Mouse (Mus musculus) ES-E14 (cell line): Measurements from ENCODE around the gene 1810046K07Rik. TPM values are rescaled to one million over a fixed set of nuclear protein-coding genes. Genes with fewer than 3 reads are reported as not detected.
A peak's percentile ranks its signal among the peaks of the same experiment; 100 is the strongest.

Source experiments
- DNase-seq: peaks from one replicate; pipeline ENCODE4 v3.0.0-alpha.2; 2013; ENCODE audit warnings: low read depth, low spot score
- H3K27ac ChIP-seq: 2 replicates; pipeline ENCODE4 v1.5.1; 2012; ENCODE audit warnings: low read depth, mild to moderate bottlenecking, low read length, moderate library complexity, mixed read lengths; ENCODE audit not compliant: poor library complexity, insufficient read depth, severe bottlenecking
- H3K36me3 ChIP-seq: 2 replicates; pipeline ENCODE4 v1.6.1; 2012; ENCODE audit warnings: mild to moderate bottlenecking, low read length, moderate library complexity, mixed read lengths; ENCODE audit not compliant: control insufficient read depth, poor library complexity, insufficient read depth, severe bottlenecking
- H3K4me1 ChIP-seq, 2 experiments: fragments of 150-350 bp in 1 of 2; sonication (generic) in 1 of 2; 2 replicates each; pipeline ENCODE4 v1.6.1; 2012; ENCODE audit warnings: low read length in 2 of 2, mild to moderate bottlenecking in 1 of 2, mixed read lengths in 1 of 2; ENCODE audit not compliant: control insufficient read depth in 2 of 2, insufficient read depth in 2 of 2, poor library complexity in 1 of 2
- H3K4me3 ChIP-seq, 2 experiments: fragments of 150-350 bp in 1 of 2; sonication (generic) in 1 of 2; 2 replicates each; pipeline ENCODE4 v1.5.1; 2012; ENCODE audit warnings: low read length in 2 of 2, low read depth in 1 of 2, mild to moderate bottlenecking in 1 of 2, mixed read lengths in 1 of 2; ENCODE audit not compliant: insufficient read depth in 1 of 2, poor library complexity in 1 of 2, severe bottlenecking in 1 of 2
- H3K9ac ChIP-seq: 2 replicates; pipeline ENCODE4 v1.6.1; 2012; ENCODE audit warnings: low read depth, mild to moderate bottlenecking, low read length, mixed read lengths; ENCODE audit not compliant: poor library complexity, insufficient read depth, severe bottlenecking
- H3K9me3 ChIP-seq: fragments of 150-350 bp; sonication (generic); 2 replicates; pipeline ENCODE4 v1.6.1; 2012; ENCODE audit warnings: low read depth, mild to moderate bottlenecking, low read length; ENCODE audit not compliant: control insufficient read depth, insufficient read depth
- CHD2 ChIP-seq: IDR thresholded peaks from 2 replicates; pipeline ENCODE4 v1.6.1; 2014; ENCODE audit warnings: mild to moderate bottlenecking, low read depth, low read length, inconsistent platforms
- HCFC1 ChIP-seq: IDR thresholded peaks from 2 replicates; pipeline ENCODE4 v1.6.1; 2012; ENCODE audit warnings: low read length, inconsistent platforms, borderline replicate concordance; ENCODE audit not compliant: insufficient read depth
- MAFK ChIP-seq: IDR thresholded peaks from 2 replicates; pipeline ENCODE4 v1.6.1; 2014; ENCODE audit warnings: mild to moderate bottlenecking, low read depth, low read length, inconsistent platforms; ENCODE audit not compliant: insufficient read depth
- ZC3H11A ChIP-seq: IDR thresholded peaks from 2 replicates; pipeline ENCODE4 v1.6.1; 2012; ENCODE audit warnings: low read depth, mild to moderate bottlenecking, inconsistent platforms, low read length, borderline replicate concordance
- ZNF384 ChIP-seq: IDR thresholded peaks from 2 replicates; pipeline ENCODE4 v1.6.1; 2012; ENCODE audit warnings: low read depth, low read length, inconsistent platforms
- in situ Hi-C, 2 experiments: fragments of 600-800 bp; cut with MboI; formaldehyde crosslinking; loops; one replicate each; pipeline ENCODE4 v1.15.1; 2025; ENCODE audit warnings: low sequenced_read_pairs in 2 of 2, inconsistent platforms in 1 of 2; ENCODE audit not compliant: unreplicated experiment in 2 of 2
- total RNA-seq: library from RNA; depleted of rRNA; stranded (reverse); fragments of 300-350 nt; gene quantifications from 2 replicates; pipeline ENCODE4 v1.2.3, GENCODE M21; 2012; rRNA removed

The 1810046K07Rik gene
- not detected in 2 replicates for total RNA-seq

- no peaks in the 10 kb centered on the region for H3K36me3 ChIP-seq
- in situ Hi-C loops: loop anchor here in 1 of 2 experiments (25.0 kb wide), 1 partner anchor 584 kb away; no protein-coding TSS in a partner anchor
- no peak within 1 kb of the TSS for H3K4me3 ChIP-seq
- TF ChIP-seq CHD2: no peak
- TF ChIP-seq ZNF384: no peak
- TF ChIP-seq MAFK: no peak
- TF ChIP-seq HCFC1: no peak
- TF ChIP-seq ZC3H11A: no peak
- no peak within 1 kb of the TSS for H3K9ac ChIP-seq
- H3K27ac ChIP-seq: no peak within 1 kb of the TSS
- no peak for DNase-seq
- H3K4me1 ChIP-seq: no peaks in the 10 kb centered on the region
- H3K9me3 ChIP-seq: no peaks in the 10 kb centered on the region
Measured at GRCm38 (mm10) chr9:51328731-51329130, at the start of gene 1810046K07Rik. TSS of gene 1810046K07Rik (minus strand) at chr9:51328917.

- Histone ChIP-seq H3K27ac (no peak overlapping the region), H3K9me3 (no peaks in the 10 kb centered on the region), H3K4me3 (no peak overlapping the region), H3K36me3 (no peaks in the 10 kb centered on the region), H3K4me1 (no peaks in the 10 kb centered on the region), H3K9ac (no peak overlapping the region)
- DNase-seq: no peak
- TF ChIP-seq CHD2 (no peak), ZNF384 (no peak), HCFC1 (no peak), ZC3H11A (no peak), MAFK (no peak)
- in situ Hi-C loops: no loop called here
Measured at GRCm38 (mm10) chr9:51369560-51369959, 40.8 kb upstream of the 1810046K07Rik start.

- in situ Hi-C loops: no loop called here
- H3K4me1 ChIP-seq: no peaks in the 10 kb centered on the region
- no peak overlapping the region for H3K27ac ChIP-seq
- TF ChIP-seq HCFC1 (no peak), CHD2 (no peak), ZC3H11A (no peak), MAFK (no peak), ZNF384 (no peak)
- H3K9ac ChIP-seq: no peak overlapping the region
- H3K4me3 ChIP-seq: no peak overlapping the region
- no peaks in the 10 kb centered on the region for H3K9me3 ChIP-seq
- H3K36me3 ChIP-seq: no peaks in the 10 kb centered on the region
- no peak for DNase-seq
Measured at GRCm38 (mm10) chr9:51367124-51367523, 38.4 kb upstream of the 1810046K07Rik start.

- H3K9me3 ChIP-seq: no peaks in the 10 kb centered on the region
- in situ Hi-C loops: no loop called here
- peak; percentile 11 for DNase-seq
Measured at GRCm38 (mm10) chr9:51364059-51364458, 35.3 kb upstream of the 1810046K07Rik start.

GRCm38 (mm10) chr9:51353511-51353910 is 24.8 kb upstream of the 1810046K07Rik start:
- TF ChIP-seq HCFC1 (no peak), CHD2 (no peak), MAFK (no peak), ZNF384 (no peak), ZC3H11A (no peak)
- in situ Hi-C loops: no loop called here

More at GRCm38 (mm10) chr9:51364059-51364458, 35.3 kb upstream of the 1810046K07Rik start:
- Histone ChIP-seq H3K4me3 (no peak overlapping the region), H3K36me3 (no peaks in the 10 kb centered on the region), H3K27ac (no peak overlapping the region), H3K9ac (no peak overlapping the region), H3K4me1 (no peaks in the 10 kb centered on the region)
- TF ChIP-seq ZNF384: peak; percentile 46; the same call in 1 of the 2 replicates
- no peak for TF ChIP-seq HCFC1

More at GRCm38 (mm10) chr9:51353511-51353910, 24.8 kb upstream of the 1810046K07Rik start:
- Histone ChIP-seq H3K27ac (no peak overlapping the region), H3K4me1 (no peaks in the 10 kb centered on the region), H3K36me3 (no peaks in the 10 kb centered on the region), H3K9me3 (no peaks in the 10 kb centered on the region), H3K4me3 (no peak overlapping the region), H3K9ac (no peak overlapping the region)
- DNase-seq: no peak
